Mouse (Mus musculus) lung, adult 18-20 months (tissue): Measurements from ENCODE around the gene Helz2.
"Not testable (repeated sequence)": the region's sequence is repeated elsewhere in the genome, so short reads cannot be mapped to it uniquely, and the experiment has no call there.

Source experiments
- DNase-seq, 2 experiments: peaks; one replicate each; pipeline ENCODE4 v3.0.0; 2022; ENCODE audit warnings: mixed read lengths in 2 of 2

The Helz2 gene

GRCm38 (mm10) chr2:181193044-181193443, 48.8 kb downstream of the Helz2 start:
- no peak for DNase-seq

- DNase-seq, result no peak
Measured at GRCm38 (mm10) chr2:181191936-181192335, 49.9 kb downstream of the Helz2 start.

- not testable (repeated sequence) for DNase-seq
Measured at GRCm38 (mm10) chr2:181191385-181191784, 50.4 kb downstream of the Helz2 start.

- DNase-seq, result no peak
Measured at GRCm38 (mm10) chr2:181189321-181189720, 52.5 kb downstream of the Helz2 start.

GRCm38 (mm10) chr2:181188681-181189080, 53.1 kb downstream of the Helz2 start:
- DNase-seq, result peak; percentile 59 to 62

- peak; percentile 98 to 99 for DNase-seq
Measured at GRCm38 (mm10) chr2:181187121-181188000, 54.5 kb downstream of the Helz2 start, which contains the start of gene Ppdpf. Gene Ppdpf, plus strand, starts transcription at chr2:181187247.

- peak; percentile 90 to 91 for DNase-seq
Measured at GRCm38 (mm10) chr2:181186635-181187034, 55.2 kb downstream of the Helz2 start.

- no peak for DNase-seq
Measured at GRCm38 (mm10) chr2:181180898-181181297, 60.9 kb downstream of the Helz2 start.

- DNase-seq, result peak; percentile 12 to 24
Measured at GRCm38 (mm10) chr2:181178471-181178870, 63.4 kb downstream of the Helz2 start.

- no peak for DNase-seq
Measured at GRCm38 (mm10) chr2:181178015-181178414, 63.8 kb downstream of the Helz2 start.
